17 mouse cellular contexts compared by ENCODE assay signal in the genomic region with DNA sequence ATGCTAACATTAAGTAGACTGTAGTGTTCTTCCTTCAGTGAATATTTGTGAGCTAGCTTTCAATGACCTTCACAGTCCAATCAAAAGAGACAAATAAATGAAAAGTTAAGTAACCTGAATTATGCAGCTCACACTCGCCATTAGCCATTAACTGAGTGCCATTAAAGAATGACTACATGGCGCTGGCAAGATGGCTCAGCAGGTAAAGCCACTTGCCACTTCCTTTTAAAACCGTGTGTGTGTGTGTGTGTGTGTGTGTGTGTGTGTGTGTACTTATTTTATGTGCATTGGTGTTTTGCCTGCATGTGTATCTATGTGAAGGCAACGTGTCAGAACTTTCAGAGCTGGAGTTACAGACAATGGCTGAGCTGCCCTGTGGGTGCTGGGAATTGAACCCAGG.
"Had no signal": no experiment of that assay in that cellular context is flagged by ENCODE, and none has a peak within 500 bp of the region (broad histone marks: within the 10 kb centered on the region; RNA-seq: fewer than 3 reads in every experiment).

No protein-coding gene starts in this region.

- ATAC-seq: hindbrain, postnatal 0 days; inflammation-experienced regulatory T-cells, adult 6 months; midbrain, embryonic 15.5 days had no signal

- H3K27ac ChIP-seq: hindbrain, postnatal 0 days; left cerebral cortex, adult 2 months; liver, embryonic 13.5 days; macrophage; midbrain, embryonic 12.5 days; midbrain, embryonic 15.5 days; neural tube, embryonic 12.5 days; neural tube, embryonic 15.5 days; stomach, embryonic 15.5 days had no signal

- H3K4me3 ChIP-seq: left cerebral cortex, adult 2 months; liver, embryonic 13.5 days; midbrain, embryonic 12.5 days; midbrain, embryonic 15.5 days; neural tube, embryonic 12.5 days; neural tube, embryonic 15.5 days; stomach, embryonic 15.5 days had no signal

- H3K9me3 ChIP-seq: liver, embryonic 13.5 days; midbrain, embryonic 12.5 days; midbrain, embryonic 15.5 days; neural tube, embryonic 12.5 days; neural tube, embryonic 15.5 days; stomach, embryonic 15.5 days had no signal

- H3K36me3 ChIP-seq: liver, embryonic 13.5 days; midbrain, embryonic 12.5 days; midbrain, embryonic 15.5 days; neural tube, embryonic 12.5 days; neural tube, embryonic 15.5 days; stomach, embryonic 15.5 days had no signal

- H3K4me2 ChIP-seq: midbrain, embryonic 12.5 days; midbrain, embryonic 15.5 days; neural tube, embryonic 12.5 days; neural tube, embryonic 15.5 days; stomach, embryonic 15.5 days had no signal

- H3K27me3 ChIP-seq: stomach, embryonic 15.5 days had no signal

- H3K9ac ChIP-seq: midbrain, embryonic 12.5 days; midbrain, embryonic 15.5 days; neural tube, embryonic 12.5 days; neural tube, embryonic 15.5 days; stomach, embryonic 15.5 days had no signal

- DNase-seq: layer of hippocampus, postnatal 36 days; liver, embryonic 13.5 days; lung, adult 2 months; lung, postnatal 14 days; right cerebral cortex, adult 18-20 months; right cerebral cortex, postnatal 14 days; spleen, adult 18-20 months; thymus, postnatal 25 days had no signal
